Mouse (Mus musculus): ENCODE data around the gene Mrps18a. TPM values are rescaled to one million over a fixed set of nuclear protein-coding genes. Genes with fewer than 3 reads are reported as not detected.
A peak's percentile ranks its signal among the peaks of the same experiment; 100 is the strongest.

Mrps18a gene
- 149 and 164 TPM in 2 replicates for polyA plus RNA-seq (2014; fragmentation: Nextera tagmentation; extraction: Ambion mirVana)

DNA sequence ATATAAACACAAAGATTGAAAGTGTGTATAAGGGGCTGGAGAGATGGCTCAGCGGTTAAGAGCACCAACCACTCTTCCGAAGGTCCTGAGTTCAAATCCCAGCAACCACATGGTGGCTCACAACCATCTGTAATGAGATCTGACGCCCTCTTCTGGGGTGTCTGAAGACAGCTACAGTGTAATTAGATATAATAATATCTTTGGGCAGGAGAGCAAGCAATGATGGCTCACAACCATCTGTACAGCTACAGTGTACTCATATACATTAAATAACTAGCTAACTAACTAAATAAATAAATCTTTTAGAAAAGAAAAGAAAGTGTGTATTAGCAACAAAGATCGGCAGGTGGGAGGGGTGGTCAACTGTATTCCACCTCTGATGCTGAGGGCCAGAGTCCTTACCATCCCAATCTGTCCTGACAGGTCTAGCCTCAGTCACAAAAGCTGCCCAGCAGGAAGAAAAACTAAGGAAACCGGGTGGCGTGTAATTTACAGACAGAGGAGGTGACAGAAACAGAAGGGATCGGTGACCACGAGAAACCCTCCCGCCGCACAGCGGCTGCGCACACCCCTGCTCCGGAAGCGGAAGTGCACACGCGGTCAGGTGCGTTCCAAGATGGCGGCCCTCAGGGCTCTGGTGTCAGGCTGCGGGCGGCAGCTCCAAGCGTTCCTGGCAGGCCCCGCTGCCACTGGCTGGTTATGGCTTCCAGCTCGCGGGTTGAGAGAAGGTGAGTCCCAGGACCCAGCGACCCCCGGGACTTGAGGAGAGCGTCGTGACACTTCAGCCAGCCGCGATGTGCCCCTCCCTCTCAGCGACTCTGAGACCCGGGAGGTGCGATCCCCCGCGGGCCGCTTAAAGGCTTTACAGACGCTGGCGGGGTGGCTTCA lies at the start of gene Mrps18a:
TSS of gene Mrps18a (plus strand) at position 585 of the 888 bp plus-strand sequence.
- Histone ChIP-seq H3K36me3 (ENCODE audit: control insufficient read depth, insufficient read depth, low read length) (no peaks in the 10 kb centered on the region; the same call in 1 of the 2 replicates), H3K4me3 (ENCODE audit: low read length) (peak within 1 kb of the TSS; percentile 90), H3K9ac (ENCODE audit: low read depth, low read length) (peak within 1 kb of the TSS; percentile 82), H3K27me3 (ENCODE audit: control insufficient read depth, insufficient read depth, low read length) (no peaks in the 10 kb centered on the region), H3K27ac (ENCODE audit: low read depth, low read length) (peak within 1 kb of the TSS; percentile 44; the same call in 1 of the 2 replicates), H3K4me1 (ENCODE audit: control insufficient read depth, insufficient read depth, low read length) (peaks cover 7% of the 10 kb centered on the region), H3K9me3 (ENCODE audit: control insufficient read depth, low read length) (no peaks in the 10 kb centered on the region), H3K4me2 (replicated peaks; ENCODE audit: low read depth, low read length) (peak within 1 kb of the TSS; percentile 67)
- peak; percentile 94 for ATAC-seq (ENCODE audit: low FRiP score, low TSS enrichment)
- 6% methylated on average over 38 of the region's 38 CpGs for WGBS

DNA sequence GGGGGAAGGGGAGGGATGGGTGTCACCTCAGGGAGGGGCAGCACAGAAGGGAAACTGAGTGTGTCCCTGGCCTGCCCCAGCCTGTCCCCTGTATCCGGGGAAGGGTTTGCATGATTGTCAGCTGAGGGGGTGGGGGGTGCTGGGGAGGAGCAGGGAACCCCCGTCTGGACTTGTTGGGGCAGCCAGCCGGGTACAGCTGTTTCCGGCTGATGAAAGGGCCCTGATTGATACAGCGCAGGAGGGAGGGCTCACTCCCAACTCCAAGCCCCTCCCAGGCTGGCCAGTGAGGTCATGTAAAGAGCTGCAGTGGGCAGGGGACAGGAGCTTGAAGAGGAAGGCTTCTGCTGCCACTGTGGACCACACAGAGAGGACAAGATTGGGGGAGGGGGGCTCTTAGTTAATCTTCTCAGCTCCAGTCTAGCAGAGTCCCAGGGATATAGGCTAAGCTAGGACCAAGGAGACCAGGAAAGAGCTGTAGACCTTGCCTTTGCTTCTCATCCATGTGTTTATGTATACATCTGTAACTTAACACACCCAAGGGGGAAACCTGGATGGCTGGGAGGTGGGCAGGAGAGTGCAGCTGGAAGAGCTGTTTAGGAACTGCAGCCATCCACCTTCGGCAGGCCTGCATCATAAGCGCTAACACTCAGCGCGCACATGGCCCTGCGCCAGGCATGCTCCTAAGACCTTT lies 47.4 kb upstream of the Mrps18a start:
- Histone ChIP-seq H3K4me1 (ENCODE audit: control insufficient read depth, insufficient read depth, low read length) (peaks cover 13% of the 10 kb centered on the region), H3K27ac (ENCODE audit: low read depth, low read length) (peak overlapping the region; percentile 78; the same call in 1 of the 2 replicates), H3K9me3 (ENCODE audit: control insufficient read depth, low read length) (no peaks in the 10 kb centered on the region), H3K9ac (ENCODE audit: low read depth, low read length) (0 out of 2 replicates have a peak overlapping the region, but pooled peaks have one; percentile 23), H3K4me3 (ENCODE audit: low read length) (no peak overlapping the region), H3K36me3 (ENCODE audit: control insufficient read depth, insufficient read depth, low read length) (no peaks in the 10 kb centered on the region), H3K4me2 (replicated peaks; ENCODE audit: low read depth, low read length) (peak overlapping the region; percentile 6; the same call in 1 of the 2 replicates), H3K27me3 (ENCODE audit: control insufficient read depth, insufficient read depth, low read length) (no peaks in the 10 kb centered on the region)
- 24% methylated on average over 10 of the region's 10 CpGs for WGBS
- ATAC-seq (ENCODE audit: low FRiP score, low TSS enrichment): peak; percentile 90

DNA sequence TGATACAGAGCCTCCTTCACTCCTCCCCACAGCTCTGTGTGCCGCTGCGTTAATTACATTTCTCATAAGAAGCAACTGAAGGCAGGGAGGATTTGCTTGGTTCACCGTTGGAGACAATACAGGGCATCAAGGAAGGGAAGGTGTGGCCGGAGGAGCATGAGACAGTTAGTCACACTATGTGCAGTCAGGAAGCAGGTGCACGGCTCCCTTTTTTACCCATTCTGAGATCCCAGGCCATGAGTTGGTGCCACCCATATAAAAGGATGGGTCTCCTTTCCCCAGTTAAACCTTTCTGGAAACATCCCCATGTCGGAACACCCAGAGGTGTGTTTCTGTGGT lies 46.8 kb upstream of the Mrps18a start:
- no peaks in the 10 kb centered on the region for H3K27me3 ChIP-seq (ENCODE audit: control insufficient read depth, insufficient read depth, low read length)
- H3K4me1 ChIP-seq (ENCODE audit: control insufficient read depth, insufficient read depth, low read length): peaks cover 13% of the 10 kb centered on the region
- ATAC-seq (ENCODE audit: low FRiP score, low TSS enrichment): no peak
- H3K4me3 ChIP-seq (ENCODE audit: low read length): no peak overlapping the region
- WGBS: 47% methylated on average over 6 of the region's 6 CpGs
- 0 out of 2 replicates have a peak overlapping the region, but pooled peaks have one; percentile 23 for H3K9ac ChIP-seq (ENCODE audit: low read depth, low read length)
- no peak overlapping the region for H3K4me2 ChIP-seq (replicated peaks; ENCODE audit: low read depth, low read length)
- H3K36me3 ChIP-seq (ENCODE audit: control insufficient read depth, insufficient read depth, low read length): no peaks in the 10 kb centered on the region
- H3K27ac ChIP-seq (ENCODE audit: low read depth, low read length): peak overlapping the region; percentile 78; the same call in 1 of the 2 replicates
- no peaks in the 10 kb centered on the region for H3K9me3 ChIP-seq (ENCODE audit: control insufficient read depth, low read length)

DNA sequence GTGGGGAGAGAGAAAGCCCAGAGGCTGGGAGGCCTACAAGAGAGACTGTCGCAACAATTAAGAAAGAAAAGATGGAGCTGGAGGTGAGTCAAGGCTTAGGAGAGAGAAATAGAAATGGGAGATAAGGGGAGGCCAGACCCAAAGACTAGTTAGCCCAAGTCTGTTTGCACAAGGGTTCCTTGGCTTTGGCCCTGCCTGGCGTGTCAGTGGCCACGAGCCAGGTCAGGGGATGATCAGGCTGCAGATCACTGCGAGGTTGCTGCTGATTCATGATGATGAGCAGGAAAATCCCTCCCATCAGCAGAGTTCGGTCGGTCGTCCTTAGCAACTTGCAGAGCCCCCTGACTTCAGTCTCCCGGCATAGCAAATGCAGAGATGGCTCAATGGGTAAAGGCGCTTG lies 40.7 kb upstream of the Mrps18a start:
- ATAC-seq (ENCODE audit: low FRiP score, low TSS enrichment): no peak
- Histone ChIP-seq H3K9ac (ENCODE audit: low read depth, low read length) (no peak overlapping the region), H3K36me3 (ENCODE audit: control insufficient read depth, insufficient read depth, low read length) (no peaks in the 10 kb centered on the region), H3K4me2 (replicated peaks; ENCODE audit: low read depth, low read length) (no peak overlapping the region), H3K9me3 (ENCODE audit: control insufficient read depth, low read length) (no peaks in the 10 kb centered on the region), H3K27me3 (ENCODE audit: control insufficient read depth, insufficient read depth, low read length) (no peaks in the 10 kb centered on the region), H3K27ac (ENCODE audit: low read depth, low read length) (no peak overlapping the region), H3K4me3 (ENCODE audit: low read length) (no peak overlapping the region), H3K4me1 (ENCODE audit: control insufficient read depth, insufficient read depth, low read length) (peaks cover 10% of the 10 kb centered on the region)
- WGBS: 66% methylated on average over 9 of the region's 9 CpGs

DNA sequence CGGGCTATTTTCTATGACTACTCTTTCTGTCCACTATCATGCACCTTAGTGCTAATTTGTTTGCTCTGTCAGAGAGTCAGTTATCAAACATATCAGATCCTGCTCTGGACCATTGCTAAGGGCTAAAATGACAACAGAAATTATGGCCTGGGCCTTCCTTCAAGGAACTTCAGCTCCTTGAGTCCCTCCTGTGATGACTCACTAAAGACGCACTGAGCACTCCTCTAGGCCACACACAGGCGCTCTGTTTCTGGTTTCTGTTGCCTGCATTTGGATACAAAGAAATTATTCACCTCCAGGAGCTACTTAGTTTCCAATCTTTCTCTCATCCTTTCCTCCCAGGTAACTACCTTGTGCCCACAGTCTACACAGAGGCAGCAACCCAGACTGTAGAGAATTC lies 39.3 kb upstream of the Mrps18a start:
- Histone ChIP-seq H3K9me3 (ENCODE audit: control insufficient read depth, low read length) (no peaks in the 10 kb centered on the region), H3K9ac (ENCODE audit: low read depth, low read length) (no peak overlapping the region), H3K36me3 (ENCODE audit: control insufficient read depth, insufficient read depth, low read length) (no peaks in the 10 kb centered on the region), H3K27ac (ENCODE audit: low read depth, low read length) (no peak overlapping the region), H3K4me3 (ENCODE audit: low read length) (no peak overlapping the region), H3K4me2 (replicated peaks; ENCODE audit: low read depth, low read length) (no peak overlapping the region), H3K4me1 (ENCODE audit: control insufficient read depth, insufficient read depth, low read length) (peaks cover 10% of the 10 kb centered on the region), H3K27me3 (ENCODE audit: control insufficient read depth, insufficient read depth, low read length) (no peaks in the 10 kb centered on the region)
- ATAC-seq (ENCODE audit: low FRiP score, low TSS enrichment): no peak
- 86% methylated on average over 3 of the region's 3 CpGs for WGBS

DNA sequence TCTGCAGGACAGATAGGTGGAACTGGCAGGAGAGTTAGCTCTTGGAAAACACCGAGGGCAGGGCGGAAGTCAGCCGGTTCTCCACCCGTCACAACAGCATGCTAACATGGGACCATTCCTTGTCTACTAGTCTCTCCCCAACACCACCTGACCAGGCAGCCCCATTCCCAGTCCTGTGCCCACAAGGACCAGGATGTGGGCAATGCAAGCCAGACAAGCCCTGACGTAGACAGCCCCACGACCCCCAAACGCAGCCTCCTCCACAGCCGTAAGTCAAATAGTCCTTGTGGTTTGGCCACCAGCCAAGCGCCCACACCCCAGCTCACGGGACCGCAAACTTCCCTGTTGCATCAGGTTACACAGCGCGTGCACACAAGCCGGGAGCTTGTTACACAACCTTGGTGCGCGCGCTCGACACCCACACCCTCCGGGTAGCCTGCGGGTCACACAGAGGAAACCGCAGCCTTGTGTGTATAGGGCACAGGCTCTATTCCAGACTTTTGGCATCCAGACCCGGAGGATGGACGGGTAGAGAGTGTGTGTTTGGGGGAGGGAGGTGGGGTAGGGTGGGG lies 37.0 kb upstream of the Mrps18a start:
- Histone ChIP-seq H3K4me2 (replicated peaks; ENCODE audit: low read depth, low read length) (peak overlapping the region; percentile 48), H3K9me3 (ENCODE audit: control insufficient read depth, low read length) (no peaks in the 10 kb centered on the region), H3K27ac (ENCODE audit: low read depth, low read length) (0 out of 2 replicates have a peak overlapping the region, but pooled peaks have one; percentile 51), H3K9ac (ENCODE audit: low read depth, low read length) (peak overlapping the region; percentile 40), H3K4me3 (ENCODE audit: low read length) (peak overlapping the region; percentile 17), H3K27me3 (ENCODE audit: control insufficient read depth, insufficient read depth, low read length) (no peaks in the 10 kb centered on the region), H3K4me1 (ENCODE audit: control insufficient read depth, insufficient read depth, low read length) (peaks cover 10% of the 10 kb centered on the region), H3K36me3 (ENCODE audit: control insufficient read depth, insufficient read depth, low read length) (no peaks in the 10 kb centered on the region)
- WGBS: 15% methylated on average over 23 of the region's 23 CpGs
- ATAC-seq (ENCODE audit: low FRiP score, low TSS enrichment): peak; percentile 74

DNA sequence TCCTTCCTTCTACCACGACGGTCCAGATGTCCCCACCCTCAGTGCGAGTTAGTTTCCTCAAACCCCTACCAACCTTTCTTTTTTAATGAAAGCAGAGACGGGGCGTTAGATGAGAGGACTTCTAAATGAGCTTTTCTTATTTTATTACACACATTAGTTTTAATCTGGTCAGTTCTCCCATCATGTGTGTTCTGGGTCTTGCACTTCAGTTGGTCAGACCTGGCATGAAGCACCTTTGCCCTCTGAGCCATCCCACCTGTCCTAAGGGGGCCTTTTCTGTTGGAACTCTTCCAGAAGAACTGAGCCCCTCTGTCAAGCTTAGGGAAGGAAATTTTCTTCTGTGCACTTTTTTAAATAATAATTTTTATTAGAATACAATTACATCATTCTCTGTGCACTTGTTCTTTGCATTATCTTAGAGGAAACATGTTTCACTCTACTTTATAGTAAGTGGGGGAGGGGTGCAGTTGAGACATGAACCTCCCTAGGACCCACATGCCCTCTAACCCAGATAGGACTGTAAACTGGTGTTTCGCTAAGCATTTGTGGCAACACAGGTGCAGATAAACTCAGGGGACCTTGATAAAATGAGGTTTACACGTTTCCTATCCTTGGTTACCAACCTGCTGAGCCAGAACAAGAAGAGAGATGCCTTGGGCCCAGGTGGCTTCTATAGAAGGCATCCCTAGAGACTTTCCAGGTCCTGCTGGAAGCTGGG lies 36.2 kb upstream of the Mrps18a start:
- Histone ChIP-seq H3K27ac (ENCODE audit: low read depth, low read length) (0 out of 2 replicates have a peak overlapping the region, but pooled peaks have one; percentile 51), H3K9ac (ENCODE audit: low read depth, low read length) (peak overlapping the region; percentile 40)

DNA sequence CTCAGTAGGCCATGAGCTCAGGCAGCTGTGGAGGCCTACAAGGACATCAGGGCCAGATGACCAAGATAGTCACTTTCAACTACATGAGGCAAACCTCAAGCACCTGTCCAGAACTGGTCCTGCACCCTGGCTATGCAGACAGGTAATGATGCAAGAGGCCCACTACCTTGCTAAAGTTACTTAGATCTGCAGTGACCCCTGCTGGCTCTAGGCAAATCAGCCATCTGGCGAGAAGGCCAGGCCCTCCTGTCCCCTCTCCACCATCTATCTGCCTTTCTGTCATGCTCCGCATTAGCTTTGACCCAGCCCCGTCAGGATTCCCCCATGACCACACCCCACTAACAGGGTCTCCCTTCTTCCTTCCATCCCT lies 35.7 kb upstream of the Mrps18a start:
- ATAC-seq (ENCODE audit: low FRiP score, low TSS enrichment): peak; percentile 30; the same call in 1 of the 2 replicates
- Histone ChIP-seq H3K4me3 (ENCODE audit: low read length) (no peak overlapping the region), H3K9ac (ENCODE audit: low read depth, low read length) (no peak overlapping the region), H3K27me3 (ENCODE audit: control insufficient read depth, insufficient read depth, low read length) (no peaks in the 10 kb centered on the region), H3K27ac (ENCODE audit: low read depth, low read length) (no peak overlapping the region), H3K9me3 (ENCODE audit: control insufficient read depth, low read length) (0 out of 2 replicates have a peak, but pooled peaks cover 3% of the 10 kb centered on the region), H3K4me2 (replicated peaks; ENCODE audit: low read depth, low read length) (no peak overlapping the region), H3K4me1 (ENCODE audit: control insufficient read depth, insufficient read depth, low read length) (peaks cover 11% of the 10 kb centered on the region), H3K36me3 (ENCODE audit: control insufficient read depth, insufficient read depth, low read length) (no peaks in the 10 kb centered on the region)
- WGBS: 56% methylated on average over 3 of the region's 3 CpGs

More for the DNA sequence above, 36.2 kb upstream of the Mrps18a start:
- WGBS: 46% methylated on average over 7 of the region's 7 CpGs
- peak overlapping the region; percentile 48 for H3K4me2 ChIP-seq (replicated peaks; ENCODE audit: low read depth, low read length)
- H3K4me3 ChIP-seq (ENCODE audit: low read length): peak overlapping the region; percentile 17; the same call in 1 of the 2 replicates
- H3K4me1 ChIP-seq (ENCODE audit: control insufficient read depth, insufficient read depth, low read length): peaks cover 10% of the 10 kb centered on the region
- no peaks in the 10 kb centered on the region for H3K36me3 ChIP-seq (ENCODE audit: control insufficient read depth, insufficient read depth, low read length)
- H3K27me3 ChIP-seq (ENCODE audit: control insufficient read depth, insufficient read depth, low read length): no peaks in the 10 kb centered on the region
- H3K9me3 ChIP-seq (ENCODE audit: control insufficient read depth, low read length): 0 out of 2 replicates have a peak, but pooled peaks cover 3% of the 10 kb centered on the region
- ATAC-seq (ENCODE audit: low FRiP score, low TSS enrichment): no peak

Data from kidney, embryonic 14.5 days (tissue).